ENCODE assay signal across 26 mouse cellular contexts in genomic region chr3:88473571-88473970, GRCm38 (mm10). TPM values are rescaled to one million over a fixed set of nuclear protein-coding genes. Genes with fewer than 3 reads are reported as not detected.
DNase-seq lines count a peak whose midpoint lies in the region; ATAC-seq and TF ChIP-seq lines count a peak whose summit lies in the region.
"Had no signal": no experiment of that assay in that cellular context is flagged by ENCODE, and none has a peak within 500 bp of the region (broad histone marks: within the 10 kb centered on the region; RNA-seq: fewer than 3 reads in every experiment).

No protein-coding gene starts in this region.

- TF ChIP-seq CTCF in MEL (IDR thresholded peaks at IDR 0.05 in 2 of 3, conservative IDR thresholded peaks at IDR 0.05 in 1 of 3; ENCODE audit: control insufficient read depth in 1 of 3, insufficient read depth in 1 of 3, low read depth in 2 of 3, low read length in 3 of 3, poor library complexity in 1 of 3, severe bottlenecking in 1 of 3): no peak

- WGBS in embryonic facial prominence, embryonic 10.5 days: 88% methylated on average over 1 of the region's 1 CpGs
- WGBS in limb, embryonic 12.5 days: 86% methylated on average over 1 of the region's 1 CpGs

- ATAC-seq in limb, embryonic 12.5 days (ENCODE audit: insufficient number of reproducible peaks, insufficient read depth, low FRiP score, low TSS enrichment, low read depth): no peak
- no peak for ATAC-seq in erythroid progenitor cell, adult 5-6 weeks (replicated peaks; ENCODE audit: low FRiP score, poor library complexity, severe bottlenecking)
- ATAC-seq: inflammation-experienced regulatory T-cells, adult 6 months had no signal

- DNase-seq in heart, adult 11 months: peak; percentile 94
- DNase-seq in heart, postnatal 25 days (ENCODE audit: low spot score): no peak
- no peak for DNase-seq in MEL (ENCODE audit: low read depth, low spot score)
- DNase-seq in embryonic facial prominence, embryonic 10.5 days (ENCODE audit: low spot score): no peak
- no peak for DNase-seq in right cerebral cortex, postnatal 36 days (ENCODE audit: low spot score in 2 of 2)
- DNase-seq: adrenal gland, adult 8-10 months; cerebellum, adult 2 months; cerebellum, postnatal 14 days; gastrocnemius, postnatal 10 days; heart, postnatal 36 days; kidney, adult 11 months; kidney, postnatal 36 days; right cerebral cortex, adult 18-20 months had no signal

- TF ChIP-seq EP300 in MEL (IDR thresholded peaks at IDR 0.05; ENCODE audit: low read depth in 1 of 2, low read length in 2 of 2): no peak

- no peaks in the 10 kb centered on the region for H3K79me2 ChIP-seq in MEL (ENCODE audit: control insufficient read depth, insufficient read depth, low read length, poor library complexity)

- no peak overlapping the region for H3K4me3 ChIP-seq in MEL (ENCODE audit: control insufficient read depth in 1 of 2, insufficient read depth in 1 of 2, low read depth in 2 of 2, low read length in 2 of 2)
- H3K4me3 ChIP-seq in embryonic facial prominence, embryonic 10.5 days: no peak overlapping the region
- H3K4me3 ChIP-seq in limb, embryonic 12.5 days (replicated peaks): no peak overlapping the region
- H3K4me3 ChIP-seq: heart, embryonic 10.5 days; heart, embryonic 15.5 days; kidney, embryonic 15.5 days; layer of hippocampus, adult 2 months; lung, embryonic 15.5 days; midbrain, embryonic 10.5 days; myocyte; neural tube, embryonic 12.5 days had no signal

- intact Hi-C loops in heart, postnatal 25 days (cut with DNase I): no loop called here

- peaks cover 0 to 6% of the 10 kb centered on the region in 2 experiments; a peak in 2 of 4 replicates for H3K4me1 ChIP-seq in MEL (ENCODE audit: control insufficient read depth in 1 of 2, insufficient read depth in 2 of 2, low read length in 2 of 2)
- peaks cover 24% of the 10 kb centered on the region for H3K4me1 ChIP-seq in embryonic facial prominence, embryonic 10.5 days
- H3K4me1 ChIP-seq in limb, embryonic 12.5 days (replicated peaks): no peaks in the 10 kb centered on the region
- H3K4me1 ChIP-seq: lung, embryonic 15.5 days; neural tube, embryonic 12.5 days had no signal

- H3K9me3 ChIP-seq in MEL (replicated peaks; ENCODE audit: insufficient read depth, low read length): no peaks in the 10 kb centered on the region
- 0 out of 2 replicates have a peak, but pooled peaks cover 4% of the 10 kb centered on the region for H3K9me3 ChIP-seq in embryonic facial prominence, embryonic 10.5 days
- H3K9me3 ChIP-seq in limb, embryonic 12.5 days: no peaks in the 10 kb centered on the region
- H3K9me3 ChIP-seq: heart, embryonic 10.5 days; heart, embryonic 15.5 days; kidney, embryonic 15.5 days; lung, embryonic 15.5 days; midbrain, embryonic 10.5 days; neural tube, embryonic 12.5 days had no signal

- H3K36me3 ChIP-seq in MEL (ENCODE audit: control insufficient read depth in 1 of 2, insufficient read depth in 2 of 2, low read length in 2 of 2): no peaks in the 10 kb centered on the region
- H3K36me3 ChIP-seq in embryonic facial prominence, embryonic 10.5 days (replicated peaks): no peaks in the 10 kb centered on the region
- H3K36me3 ChIP-seq in limb, embryonic 12.5 days: no peaks in the 10 kb centered on the region
- H3K36me3 ChIP-seq: heart, embryonic 10.5 days; heart, embryonic 15.5 days; kidney, embryonic 15.5 days; lung, embryonic 15.5 days; midbrain, embryonic 10.5 days; neural tube, embryonic 12.5 days had no signal

- no peak for TF ChIP-seq POLR2A in MEL (IDR thresholded peaks at IDR 0.05; ENCODE audit: control insufficient read depth in 1 of 2, insufficient read depth in 1 of 2, low read depth in 1 of 2, low read length in 2 of 2, poor library complexity in 1 of 2)

- H3K27ac ChIP-seq in MEL (ENCODE audit: control insufficient read depth, low read depth, low read length): no peak overlapping the region
- H3K27ac ChIP-seq in embryonic facial prominence, embryonic 10.5 days (replicated peaks): peak overlapping the region; percentile 52
- H3K27ac ChIP-seq in limb, embryonic 12.5 days: 0 out of 2 replicates have a peak overlapping the region, but pooled peaks have one; percentile 30
- H3K27ac ChIP-seq: heart, embryonic 10.5 days; heart, embryonic 15.5 days; kidney, embryonic 15.5 days; layer of hippocampus, adult 2 months; lung, embryonic 15.5 days; midbrain, embryonic 10.5 days; neural tube, embryonic 12.5 days had no signal

- no peak overlapping the region for H3K4me2 ChIP-seq in limb, embryonic 12.5 days
- H3K4me2 ChIP-seq: heart, embryonic 15.5 days; hindbrain, embryonic 14.5 days; kidney, embryonic 15.5 days; liver, embryonic 11.5 days; lung, embryonic 15.5 days; neural tube, embryonic 12.5 days had no signal

- no peaks in the 10 kb centered on the region for H3K27me3 ChIP-seq in MEL (ENCODE audit: control insufficient read depth in 1 of 2, insufficient read depth in 2 of 2, low read length in 2 of 2)
- H3K27me3 ChIP-seq in embryonic facial prominence, embryonic 10.5 days (replicated peaks; ENCODE audit: low read depth, poor library complexity, severe bottlenecking): no peaks in the 10 kb centered on the region
- H3K27me3 ChIP-seq in limb, embryonic 12.5 days: no peaks in the 10 kb centered on the region
- H3K27me3 ChIP-seq: heart, embryonic 15.5 days; lung, embryonic 15.5 days; neural tube, embryonic 12.5 days had no signal

- H3K9ac ChIP-seq in MEL (ENCODE audit: control insufficient read depth, low read depth, low read length, poor library complexity, severe bottlenecking): no peak overlapping the region
- H3K9ac ChIP-seq in limb, embryonic 12.5 days (replicated peaks): no peak overlapping the region
- H3K9ac ChIP-seq: heart, embryonic 15.5 days; hindbrain, embryonic 14.5 days; kidney, embryonic 15.5 days; lung, embryonic 15.5 days; neural tube, embryonic 12.5 days had no signal

- no peak for TF ChIP-seq RAD21 in MEL (IDR thresholded peaks at IDR 0.05; ENCODE audit: low read depth, low read length)

TF ChIP-seq in MEL, 35 proteins besides CTCF, POLR2A, EP300 and RAD21:
- TF ChIP-seq BHLHE40 (IDR thresholded peaks at IDR 0.05; ENCODE audit: borderline replicate concordance, low read depth, low read length) (peak; percentile 39; the same call in 1 of the 2 replicates), ZC3H11A (IDR thresholded peaks at IDR 0.05; ENCODE audit: low read depth, low read length) (no peak)

RNA-seq across cellular contexts. Expression of gene Sema4a, which starts 12.6 kb away (rescaled TPM):
- total RNA-seq in heart, postnatal 25 days (2021): 1 to 10 TPM; 1.9 to 3.7 TPM
- 31.4 and 45.3 TPM in 2 replicates for total RNA-seq in MEL (2012; rRNA removed)
- 10 to 100 TPM in 1 of 2 experiments, not detected in 1; 33.5 TPM for polyA plus RNA-seq in MEL (2012; ENCODE audit: insufficient read depth in 1 of 2, insufficient read length in 2 of 2, low read depth in 1 of 2, low replicate concordance in 2 of 2, missing spikeins in 1 of 2)
- 5.9 and 7.1 TPM in 2 replicates for polyA plus RNA-seq in embryonic facial prominence, embryonic 10.5 days (2016; fragmentation: Nextera tagmentation; extraction: Ambion mirVana)
- polyA plus RNA-seq in limb, embryonic 12.5 days (2016; fragmentation: Nextera tagmentation; extraction: Ambion mirVana): 8.0 and 8.3 TPM in 2 replicates
- total RNA-seq in erythroid progenitor cell, adult 5-6 weeks (2015; ENCODE audit: low replicate concordance): 11.9 and 14.7 TPM in 2 replicates
- 4.5 and 15.1 TPM in 2 replicates for total RNA-seq in erythroid progenitor cell, adult 5-6 weeks (2017; ENCODE audit: low replicate concordance)

RNA-seq across cellular contexts. Expression of gene Lmna, which starts 36.2 kb away (rescaled TPM):
- 100 to 1,000 TPM; 121 to 132 TPM for total RNA-seq in heart, postnatal 25 days (2021)
- 388 and 394 TPM in 2 replicates for total RNA-seq in MEL (2012; rRNA removed)
- 100 to 1,000 TPM; 128 to 302 TPM for polyA plus RNA-seq in MEL (2012; ENCODE audit: insufficient read depth in 1 of 2, insufficient read length in 2 of 2, low read depth in 1 of 2, low replicate concordance in 2 of 2, missing spikeins in 1 of 2)
- polyA plus RNA-seq in embryonic facial prominence, embryonic 10.5 days (2016; fragmentation: Nextera tagmentation; extraction: Ambion mirVana): 15.2 and 17.9 TPM in 2 replicates
- polyA plus RNA-seq in limb, embryonic 12.5 days (2016; fragmentation: Nextera tagmentation; extraction: Ambion mirVana): 51.8 and 56.4 TPM in 2 replicates
- total RNA-seq in erythroid progenitor cell, adult 5-6 weeks (2015; ENCODE audit: low replicate concordance): 31.7 and 48.2 TPM in 2 replicates
- total RNA-seq in erythroid progenitor cell, adult 5-6 weeks (2017; ENCODE audit: low replicate concordance): 182 and 260 TPM in 2 replicates

RNA-seq across cellular contexts. Expression of gene Slc25a44, which starts 48.6 kb away (rescaled TPM):
- total RNA-seq in heart, postnatal 25 days (2021): 10 to 100 TPM; 11.2 to 13.2 TPM
- 26.2 and 30.5 TPM in 2 replicates for total RNA-seq in MEL (2012; rRNA removed)
- 10 to 100 TPM in 1 of 2 experiments, not detected in 1; 34.6 TPM for polyA plus RNA-seq in MEL (2012; ENCODE audit: insufficient read depth in 1 of 2, insufficient read length in 2 of 2, low read depth in 1 of 2, low replicate concordance in 2 of 2, missing spikeins in 1 of 2)
- polyA plus RNA-seq in embryonic facial prominence, embryonic 10.5 days (2016; fragmentation: Nextera tagmentation; extraction: Ambion mirVana): 17.5 and 17.6 TPM in 2 replicates
- 13.7 and 16.2 TPM in 2 replicates for polyA plus RNA-seq in limb, embryonic 12.5 days (2016; fragmentation: Nextera tagmentation; extraction: Ambion mirVana)
- 34.0 and 35.3 TPM in 2 replicates for total RNA-seq in erythroid progenitor cell, adult 5-6 weeks (2015; ENCODE audit: low replicate concordance)
- 34.8 and 40.5 TPM in 2 replicates for total RNA-seq in erythroid progenitor cell, adult 5-6 weeks (2017; ENCODE audit: low replicate concordance)

RNA-seq across cellular contexts. Expression of gene Mex3a, which starts 58.6 kb away (rescaled TPM):
- under 1 TPM; 0.39 to 0.61 TPM for total RNA-seq in heart, postnatal 25 days (2021)
- total RNA-seq in MEL (2012; rRNA removed): 4.3 and 5.5 TPM in 2 replicates
- 10 to 100 TPM in 1 of 2 experiments, not detected in 1; 10.1 TPM for polyA plus RNA-seq in MEL (2012; ENCODE audit: insufficient read depth in 1 of 2, insufficient read length in 2 of 2, low read depth in 1 of 2, low replicate concordance in 2 of 2, missing spikeins in 1 of 2)
- polyA plus RNA-seq in embryonic facial prominence, embryonic 10.5 days (2016; fragmentation: Nextera tagmentation; extraction: Ambion mirVana): 33.6 and 37.4 TPM in 2 replicates
- 37.4 and 38.0 TPM in 2 replicates for polyA plus RNA-seq in limb, embryonic 12.5 days (2016; fragmentation: Nextera tagmentation; extraction: Ambion mirVana)
- 0.42 TPM in 1 of 2 replicates, not detected in the other for total RNA-seq in erythroid progenitor cell, adult 5-6 weeks (2015; ENCODE audit: low replicate concordance)
- total RNA-seq in erythroid progenitor cell, adult 5-6 weeks (2017; ENCODE audit: low replicate concordance): 0.08 and 0.26 TPM in 2 replicates
